Mouse (Mus musculus) G1E (cell line): ENCODE measurements around the gene Tbc1d16.

Experiments
- CTCF ChIP-seq: IDR thresholded peaks from 2 replicates; pipeline ENCODE4 v1.5.1; 2012; ENCODE audit warnings: low read depth, low read length, inconsistent platforms, mixed read lengths
- GATA1 ChIP-seq: IDR thresholded peaks from 2 replicates; pipeline ENCODE4 v1.6.1; 2012; ENCODE audit warnings: borderline replicate concordance, low read length, inconsistent platforms, mixed read lengths
- GATA2 ChIP-seq: IDR thresholded peaks from 2 replicates; pipeline ENCODE4 v1.6.1; 2012; ENCODE audit warnings: low read depth, low read length, inconsistent platforms, borderline replicate concordance
- TAL1 ChIP-seq: conservative IDR thresholded peaks from 2 replicates; pipeline ENCODE4 v1.6.1; 2012; ENCODE audit warnings: low read depth, low read length, inconsistent platforms, mixed read lengths

DNA sequence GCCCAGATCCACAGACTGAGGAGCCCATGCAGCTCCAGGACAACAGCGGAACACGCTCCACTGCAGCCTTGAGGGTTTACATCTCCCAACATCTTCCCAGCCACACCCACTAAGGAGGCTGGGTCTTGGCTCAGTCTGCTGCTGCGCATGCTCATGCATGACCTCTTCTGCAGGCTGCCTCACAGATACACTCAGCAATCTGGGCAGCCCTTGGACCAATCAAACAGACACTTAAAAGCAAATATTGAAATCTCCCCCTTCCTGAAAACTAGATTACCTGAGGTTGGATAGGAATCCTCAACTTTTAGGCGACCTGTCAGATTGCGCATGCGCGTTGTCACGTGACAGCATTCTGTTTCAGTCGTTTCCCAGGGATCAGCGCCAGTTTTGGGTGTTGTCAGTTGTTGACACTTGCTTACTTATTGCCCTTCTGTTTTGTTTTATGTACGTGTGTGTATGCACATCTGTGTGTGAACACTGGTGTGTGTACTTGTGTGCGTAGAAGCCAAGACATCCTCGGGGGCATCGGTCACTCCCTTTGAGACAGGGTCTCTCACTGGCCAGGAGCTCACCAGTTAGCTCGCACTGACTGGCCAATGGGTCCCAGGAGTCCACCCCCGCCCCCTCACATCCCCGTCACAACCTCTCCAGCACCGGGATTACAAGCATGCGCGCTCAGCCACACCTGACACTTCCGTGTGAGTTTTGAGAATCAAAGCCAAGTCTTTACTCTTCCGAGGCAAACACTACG is 30.4 kb upstream of the Tbc1d16 start:
- TF ChIP-seq GATA2 (no peak), CTCF (no peak), GATA1 (no peak), TAL1 (no peak)
